Mouse (Mus musculus) heart, embryonic 15.5 days (tissue): ENCODE measurements around the gene Fgfr4. TPM values are rescaled to one million over a fixed set of nuclear protein-coding genes. Genes with fewer than 3 reads are reported as not detected.
A peak's percentile ranks its signal among the peaks of the same experiment; 100 is the strongest.
"Not testable (repeated sequence)": the region's sequence is repeated elsewhere in the genome, so short reads cannot be mapped to it uniquely, and the experiment has no call there.

Source experiments
- ATAC-seq: fragments of 200-750 bp; cut with Nextera tagmentation; replicated peaks from 2 replicates; pipeline ENCODE4 v1.8.0; 2017; ENCODE audit warnings: low read depth, moderate TSS enrichment; ENCODE audit not compliant: insufficient number of reproducible peaks, insufficient read depth, low FRiP score
- H3K27ac ChIP-seq: fragments of 300-500 bp; sonication (generic); 2 replicates; pipeline ENCODE4 v1.5.1; 2015; ENCODE audit warnings: mild to moderate bottlenecking, inconsistent platforms
- H3K27me3 ChIP-seq: fragments of 300-500 bp; sonication (generic); 2 replicates; pipeline ENCODE4 v1.6.1; 2015; ENCODE audit warnings: inconsistent platforms
- H3K36me3 ChIP-seq: fragments of 300-500 bp; sonication (generic); 2 replicates; pipeline ENCODE4 v1.6.1; 2015; ENCODE audit warnings: mild to moderate bottlenecking, inconsistent platforms
- H3K4me1 ChIP-seq: fragments of 300-500 bp; sonication (generic); replicated peaks from 2 replicates; pipeline ENCODE4 v1.6.1; 2015; ENCODE audit warnings: inconsistent platforms
- H3K4me2 ChIP-seq: fragments of 300-500 bp; sonication (generic); 2 replicates; pipeline ENCODE4 v1.6.1; 2015; ENCODE audit warnings: inconsistent platforms, mild to moderate bottlenecking, moderate library complexity
- H3K4me3 ChIP-seq: fragments of 300-500 bp; sonication (generic); 2 replicates; pipeline ENCODE4 v1.5.1; 2015; ENCODE audit warnings: mild to moderate bottlenecking, inconsistent platforms
- H3K9ac ChIP-seq: fragments of 300-500 bp; sonication (generic); 2 replicates; pipeline ENCODE4 v1.6.1; 2015; ENCODE audit warnings: mild to moderate bottlenecking, inconsistent platforms
- H3K9me3 ChIP-seq: fragments of 300-500 bp; sonication (generic); replicated peaks from 2 replicates; pipeline ENCODE4 v1.6.1; 2016; ENCODE audit warnings: inconsistent platforms
- WGBS: fragments of 180-500 bp; shearing (Covaris S2); methylation state at CpG from one replicate; pipeline ENCODE4 v1.1.7; 2015; ENCODE audit warnings: mixed read lengths; 5-methylcytosine and 5-hydroxymethylcytosine counted together
- polyA plus RNA-seq: library from polyadenylated mRNA; unstranded; fragments of >200 nt; fragmentation: Nextera tagmentation; extraction: Ambion mirVana; gene quantifications from 2 replicates; pipeline ENCODE4 v1.2.1, GENCODE M21; 2015

Fgfr4 gene
- polyA plus RNA-seq, 1 experiment from 2014 or later: 0.72 TPM

- Histone ChIP-seq H3K27ac (no peak overlapping the region), H3K9ac (no peak overlapping the region), H3K9me3 (no peaks in the 10 kb centered on the region), H3K4me3 (no peak overlapping the region), H3K4me2 (no peak overlapping the region), H3K36me3 (no peaks in the 10 kb centered on the region), H3K27me3 (no peaks in the 10 kb centered on the region), H3K4me1 (peaks cover 15% of the 10 kb centered on the region)
- ATAC-seq: no peak
- WGBS: 82% methylated on average over 5 of the region's 5 CpGs
These were observed 39.1 kb downstream of the Fgfr4 start for GRCm38 (mm10) chr13:55191535-55191934.

GRCm38 (mm10) chr13:55202758-55203157 lies 50.3 kb downstream of the Fgfr4 start:
- H3K27ac ChIP-seq, H3K27me3 ChIP-seq, ATAC-seq, H3K9ac ChIP-seq, H3K4me2 ChIP-seq, H3K4me1 ChIP-seq, H3K9me3 ChIP-seq, H3K36me3 ChIP-seq, H3K4me3 ChIP-seq: not testable (repeated sequence)
- WGBS: 82% methylated on average over 4 of the region's 4 CpGs

- WGBS: 67% methylated on average over 9 of the region's 9 CpGs
- no peaks in the 10 kb centered on the region for H3K36me3 ChIP-seq
These were observed 51.3 kb downstream of the Fgfr4 start for GRCm38 (mm10) chr13:55203740-55204139.

GRCm38 (mm10) chr13:55204667-55205389 lies 52.4 kb downstream of the Fgfr4 start:
- no peak overlapping the region for H3K4me2 ChIP-seq
- ATAC-seq: no peak
- H3K27me3 ChIP-seq: no peaks in the 10 kb centered on the region
- no peak overlapping the region for H3K4me3 ChIP-seq
- H3K4me1 ChIP-seq: peaks cover 3% of the 10 kb centered on the region
- H3K9ac ChIP-seq: no peak overlapping the region
- WGBS: 83% methylated on average over 9 of the region's 11 CpGs
- H3K36me3 ChIP-seq: no peaks in the 10 kb centered on the region
- no peak overlapping the region for H3K27ac ChIP-seq
- H3K9me3 ChIP-seq: no peaks in the 10 kb centered on the region

More at GRCm38 (mm10) chr13:55203740-55204139, 51.3 kb downstream of the Fgfr4 start:
- Histone ChIP-seq H3K9me3 (no peaks in the 10 kb centered on the region), H3K9ac (no peak overlapping the region), H3K4me2 (no peak overlapping the region), H3K4me3 (no peak overlapping the region), H3K27me3 (no peaks in the 10 kb centered on the region), H3K4me1 (no peaks in the 10 kb centered on the region), H3K27ac (no peak overlapping the region)
- ATAC-seq: no peak

- 86% methylated on average over 6 of the region's 6 CpGs for WGBS
- Histone ChIP-seq H3K4me1 (peaks cover 9% of the 10 kb centered on the region), H3K9ac (no peak overlapping the region), H3K27me3 (no peaks in the 10 kb centered on the region), H3K36me3 (no peaks in the 10 kb centered on the region), H3K27ac (no peak overlapping the region), H3K4me3 (no peak overlapping the region), H3K9me3 (no peaks in the 10 kb centered on the region), H3K4me2 (no peak overlapping the region)
- no peak for ATAC-seq
These were observed 53.2 kb downstream of the Fgfr4 start for GRCm38 (mm10) chr13:55205448-55206205.

GRCm38 (mm10) chr13:55208837-55209648 lies 56.6 kb downstream of the Fgfr4 start:
- Histone ChIP-seq H3K27me3 (no peaks in the 10 kb centered on the region), H3K4me1 (peaks cover 28% of the 10 kb centered on the region), H3K4me3 (no peak overlapping the region), H3K9ac (no peak overlapping the region), H3K4me2 (no peak overlapping the region), H3K36me3 (peaks cover 7% of the 10 kb centered on the region; the same call in 1 of the 2 replicates), H3K9me3 (no peaks in the 10 kb centered on the region), H3K27ac (no peak overlapping the region; the same call in 1 of the 2 replicates)
- no peak for ATAC-seq
- WGBS: 75% methylated on average over 13 of the region's 13 CpGs

- Histone ChIP-seq H3K4me2 (peak within 1 kb of the TSS; percentile 83), H3K4me1 (peaks cover 35% of the 10 kb centered on the region), H3K36me3 (peaks cover 11% of the 10 kb centered on the region), H3K4me3 (peak within 1 kb of the TSS; percentile 70), H3K9me3 (no peaks in the 10 kb centered on the region), H3K27me3 (no peaks in the 10 kb centered on the region), H3K9ac (peak within 1 kb of the TSS; percentile 92), H3K27ac (peak within 1 kb of the TSS; percentile 95)
- no peak for ATAC-seq
- 36% methylated on average over 31 of the region's 31 CpGs for WGBS
These were observed 57.3 kb downstream of the Fgfr4 start, which contains the start of gene Nsd1 for GRCm38 (mm10) chr13:55209649-55210192. Nsd1 (plus strand) TSS chr13:55209782.

GRCm38 (mm10) chr13:55210193-55210970 lies 57.9 kb downstream of the Fgfr4 start:
- H3K9ac ChIP-seq: peak overlapping the region; percentile 92
- H3K36me3 ChIP-seq: peaks cover 11% of the 10 kb centered on the region
- H3K9me3 ChIP-seq: no peaks in the 10 kb centered on the region
- WGBS: 2% methylated on average over 65 of the region's 77 CpGs
- no peaks in the 10 kb centered on the region for H3K27me3 ChIP-seq
- ATAC-seq: peak; percentile 33
- peaks cover 37% of the 10 kb centered on the region for H3K4me1 ChIP-seq
- peak overlapping the region; percentile 70 for H3K4me3 ChIP-seq
- H3K4me2 ChIP-seq: peak overlapping the region; percentile 83
- H3K27ac ChIP-seq: peak overlapping the region; percentile 95

GRCm38 (mm10) chr13:55210971-55211220 lies 58.5 kb downstream of the Fgfr4 start:
- Histone ChIP-seq H3K4me3 (peak overlapping the region; percentile 70), H3K36me3 (peaks cover 11% of the 10 kb centered on the region), H3K27ac (peak overlapping the region; percentile 95), H3K9ac (peak overlapping the region; percentile 92), H3K4me2 (peak overlapping the region; percentile 83), H3K4me1 (peaks cover 42% of the 10 kb centered on the region), H3K9me3 (no peaks in the 10 kb centered on the region), H3K27me3 (no peaks in the 10 kb centered on the region)
- whole genome bisulfite sequencing: 2% methylated on average over 17 of the region's 17 CpGs
- ATAC-seq: no peak; the same call in 1 of the 2 replicates

- under 1% methylated on average over 73 of the region's 93 CpGs for WGBS
- H3K36me3 ChIP-seq: peaks cover 11% of the 10 kb centered on the region
- H3K4me2 ChIP-seq: peak overlapping the region; percentile 83
- H3K4me3 ChIP-seq: peak overlapping the region; percentile 70
- H3K4me1 ChIP-seq: peaks cover 47% of the 10 kb centered on the region
- no peaks in the 10 kb centered on the region for H3K9me3 ChIP-seq
- no peaks in the 10 kb centered on the region for H3K27me3 ChIP-seq
- peak; percentile 79 for ATAC-seq
- peak overlapping the region; percentile 92 for H3K9ac ChIP-seq
- peak overlapping the region; percentile 95 for H3K27ac ChIP-seq
These were observed 59.0 kb downstream of the Fgfr4 start for GRCm38 (mm10) chr13:55211221-55212010.
